Mouse (Mus musculus) lung, postnatal 0 days (tissue): ENCODE data around the gene F5.

Experiments used
- CTCF ChIP-seq: IDR thresholded peaks from 2 replicates; pipeline ENCODE4 v1.5.1; 2016; ENCODE audit warnings: antibody characterized with exemption, mild to moderate bottlenecking
- EP300 ChIP-seq: IDR thresholded peaks from 2 replicates; pipeline ENCODE4 v1.6.1; 2016; ENCODE audit warnings: antibody characterized with exemption, mild to moderate bottlenecking, control low read depth

DNA sequence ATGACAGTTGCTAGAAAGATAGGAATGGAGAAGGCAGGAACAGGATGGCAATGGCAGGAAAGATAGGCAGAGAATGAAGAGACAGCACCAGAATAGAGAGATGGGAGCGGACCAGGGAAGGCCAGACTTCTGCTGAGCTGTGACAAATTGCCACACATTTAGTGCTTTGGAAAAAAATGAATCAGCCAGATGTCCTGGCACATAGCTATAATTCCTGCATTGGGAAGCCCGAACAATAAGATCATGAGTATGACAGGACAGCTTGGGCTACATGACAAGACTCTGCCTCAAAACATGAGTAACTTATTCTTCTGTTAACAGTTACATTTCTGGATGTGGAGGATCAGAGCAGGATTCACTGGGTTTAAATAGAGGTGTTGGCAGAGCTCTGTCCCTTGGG lies 8.1 kb downstream of the F5 start:
- TF ChIP-seq EP300 (no peak), CTCF (no peak)
